Mouse (Mus musculus) C2C12 (cell line): ENCODE results near the gene Gorab.

Experiments used
- CEBPB ChIP-seq: IDR thresholded peaks from one replicate; pipeline ENCODE4 v1.6.1; 2011; ENCODE audit warnings: low read depth, mild to moderate bottlenecking, control low read depth, moderate library complexity
- CTCF ChIP-seq: IDR thresholded peaks from one replicate; pipeline ENCODE4 v1.5.1; 2011; ENCODE audit not compliant: control insufficient read depth, insufficient read depth, insufficient read length
- FOSL1 ChIP-seq: IDR thresholded peaks from one replicate; pipeline ENCODE4 v1.8.0; 2011; ENCODE audit warnings: mild to moderate bottlenecking, low read length; ENCODE audit not compliant: poor library complexity, insufficient read depth, severe bottlenecking
- MAX ChIP-seq: IDR thresholded peaks from one replicate; pipeline ENCODE4 v1.6.1; 2011; ENCODE audit warnings: mild to moderate bottlenecking, control low read depth
- MYOD1 ChIP-seq: IDR thresholded peaks from one replicate; pipeline ENCODE4 v1.6.1; 2011; ENCODE audit warnings: low read depth; ENCODE audit not compliant: control insufficient read depth, insufficient read length
- USF1 ChIP-seq: IDR thresholded peaks from one replicate; pipeline ENCODE4 v1.6.1; 2011; ENCODE audit warnings: low read depth, mild to moderate bottlenecking, control low read depth, moderate library complexity

DNA sequence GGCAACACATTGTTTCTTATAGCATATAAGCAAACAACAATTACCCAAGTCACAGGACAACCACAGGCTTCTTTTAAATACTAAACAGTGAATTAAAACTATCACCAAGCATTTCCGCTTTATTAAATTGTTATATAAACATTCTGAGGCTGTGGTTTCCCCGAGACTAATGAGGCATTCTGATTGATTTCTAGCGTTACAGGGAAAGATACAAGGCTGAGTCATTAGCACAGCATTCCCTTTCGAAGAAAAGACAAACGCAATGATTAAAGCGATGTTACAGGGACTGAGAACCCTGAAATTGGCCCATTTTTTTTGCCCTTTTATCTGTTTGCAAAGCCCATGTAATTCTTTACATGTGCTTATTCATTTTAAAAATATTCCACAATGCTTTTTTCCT, 12.1 kb downstream of the Gorab start:
- TF ChIP-seq CTCF (no peak), USF1 (no peak), MYOD1 (no peak), CEBPB (no peak), MAX (no peak), FOSL1 (no peak)
